Mouse (Mus musculus): ENCODE measurements around the gene Armc6. TPM values are rescaled to one million over a fixed set of nuclear protein-coding genes. Genes with fewer than 3 reads are reported as not detected.
A peak's percentile ranks its signal among the peaks of the same experiment; 100 is the strongest.
"Not testable (repeated sequence)": the region's sequence is repeated elsewhere in the genome, so short reads cannot be mapped to it uniquely, and the experiment has no call there.

Gene Armc6
- total and polyA plus RNA-seq, 2 experiments from 2014 or later, result 112 to 116 TPM

DNA sequence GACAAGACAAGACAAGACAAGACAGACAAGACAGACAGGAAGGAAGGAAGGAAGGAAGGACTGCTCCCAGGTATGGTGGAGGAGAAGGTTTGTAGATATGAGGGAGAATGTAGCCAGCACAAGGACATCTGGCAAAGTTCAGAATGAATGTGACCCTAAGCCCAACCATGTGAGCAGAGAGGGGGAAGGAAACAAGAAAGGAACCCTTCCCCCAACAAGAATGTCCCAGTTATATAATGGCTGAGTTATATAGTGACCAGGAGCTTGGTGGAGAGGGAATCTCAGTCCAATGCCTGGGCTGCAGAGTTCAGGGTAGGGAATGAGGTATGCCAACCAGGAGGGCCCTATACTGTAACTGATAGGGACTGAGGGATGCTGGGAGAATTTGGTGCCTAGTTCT is 16.8 kb downstream of the Armc6 start:
- H3K36me3 ChIP-seq (ENCODE audit: insufficient read depth, low read length), result peaks cover 16% of the 10 kb centered on the region
- DNase-seq (ENCODE audit: low spot score), result no peak
- H3K27me3 ChIP-seq (ENCODE audit: insufficient read depth, low read length), result no peaks in the 10 kb centered on the region
- ATAC-seq (ENCODE audit: low FRiP score), result no peak
- TF ChIP-seq CTCF (IDR thresholded peaks at IDR 0.05), result no peak
- H3K4me2 ChIP-seq (ENCODE audit: low read depth, low read length, poor library complexity, severe bottlenecking), result no peak overlapping the region
- H3K9ac ChIP-seq (replicated peaks; ENCODE audit: low read length, poor library complexity, severe bottlenecking), result no peak overlapping the region
- no peak overlapping the region for H3K4me3 ChIP-seq (ENCODE audit: low read depth, low read length)
- H3K9me3 ChIP-seq (ENCODE audit: low read length), result no peaks in the 10 kb centered on the region
- no peaks in the 10 kb centered on the region; the same call in 1 of the 2 replicates for H3K4me1 ChIP-seq (ENCODE audit: insufficient read depth, low read length)
- H3K27ac ChIP-seq (ENCODE audit: low read depth, low read length), result no peak overlapping the region

DNA sequence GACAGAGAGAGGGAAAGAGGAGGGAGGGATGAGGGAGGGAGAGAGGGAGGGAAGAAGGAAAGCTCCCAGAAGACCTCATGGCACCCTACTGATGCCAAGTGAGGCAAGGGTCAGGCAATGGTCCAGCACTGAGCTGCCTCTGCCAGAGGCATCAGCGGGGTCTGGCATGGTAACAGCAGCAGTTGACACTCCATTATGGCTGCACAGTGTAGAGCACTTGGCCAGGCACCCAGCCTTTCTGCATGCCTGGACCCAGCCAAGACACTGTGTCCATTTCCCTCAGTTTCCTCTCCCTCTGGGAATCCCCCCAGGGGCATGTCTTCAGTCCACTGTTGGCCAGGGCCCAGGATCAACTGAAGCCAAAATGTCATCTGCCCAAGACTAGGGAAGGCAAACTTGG is 17.7 kb downstream of the Armc6 start:
- TF ChIP-seq CTCF (IDR thresholded peaks at IDR 0.05), result no peak
- Histone ChIP-seq H3K4me1 (ENCODE audit: insufficient read depth, low read length) (no peaks in the 10 kb centered on the region; the same call in 1 of the 2 replicates), H3K4me3 (ENCODE audit: low read depth, low read length) (no peak overlapping the region), H3K9me3 (ENCODE audit: low read length) (no peaks in the 10 kb centered on the region), H3K27ac (ENCODE audit: low read depth, low read length) (no peak overlapping the region), H3K4me2 (ENCODE audit: low read depth, low read length, poor library complexity, severe bottlenecking) (no peak overlapping the region), H3K27me3 (ENCODE audit: insufficient read depth, low read length) (no peaks in the 10 kb centered on the region), H3K36me3 (ENCODE audit: insufficient read depth, low read length) (peaks cover 7% of the 10 kb centered on the region; the same call in 1 of the 2 replicates), H3K9ac (replicated peaks; ENCODE audit: low read length, poor library complexity, severe bottlenecking) (no peak overlapping the region)
- DNase-seq (ENCODE audit: low spot score), result peak; percentile 90
- ATAC-seq (ENCODE audit: low FRiP score), result no peak
- 40% methylated on average over 1 of the region's 1 CpGs for WGBS

DNA sequence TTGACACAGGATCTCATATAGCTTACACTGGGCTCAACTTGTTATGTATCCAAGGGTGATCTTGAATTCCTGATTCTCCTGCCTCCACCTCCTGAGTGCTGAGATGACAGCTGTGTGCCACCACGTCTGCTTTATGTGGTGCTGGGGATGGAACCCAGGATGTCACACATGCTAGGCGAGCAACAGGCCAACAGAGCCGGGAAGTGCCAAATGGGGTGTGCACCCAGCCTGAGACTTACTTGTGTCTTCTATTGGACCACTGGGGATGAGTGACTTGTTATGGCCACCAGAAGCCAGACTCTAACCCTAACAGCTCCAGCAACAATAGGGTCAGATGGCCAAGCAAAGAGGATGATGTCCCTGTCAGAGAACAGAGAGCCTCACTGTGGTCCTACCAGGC is 18.1 kb downstream of the Armc6 start:
- H3K4me3 ChIP-seq (ENCODE audit: low read depth, low read length); H3K9me3 ChIP-seq (ENCODE audit: low read length); H3K36me3 ChIP-seq (ENCODE audit: insufficient read depth, low read length); H3K9ac ChIP-seq (replicated peaks; ENCODE audit: low read length, poor library complexity, severe bottlenecking); DNase-seq (ENCODE audit: low spot score); ATAC-seq (ENCODE audit: low FRiP score); H3K27ac ChIP-seq (ENCODE audit: low read depth, low read length); H3K4me1 ChIP-seq (ENCODE audit: insufficient read depth, low read length); H3K27me3 ChIP-seq (ENCODE audit: insufficient read depth, low read length); H3K4me2 ChIP-seq (ENCODE audit: low read depth, low read length, poor library complexity, severe bottlenecking): not testable (repeated sequence)
- WGBS, result 63% methylated on average over 3 of the region's 3 CpGs

DNA sequence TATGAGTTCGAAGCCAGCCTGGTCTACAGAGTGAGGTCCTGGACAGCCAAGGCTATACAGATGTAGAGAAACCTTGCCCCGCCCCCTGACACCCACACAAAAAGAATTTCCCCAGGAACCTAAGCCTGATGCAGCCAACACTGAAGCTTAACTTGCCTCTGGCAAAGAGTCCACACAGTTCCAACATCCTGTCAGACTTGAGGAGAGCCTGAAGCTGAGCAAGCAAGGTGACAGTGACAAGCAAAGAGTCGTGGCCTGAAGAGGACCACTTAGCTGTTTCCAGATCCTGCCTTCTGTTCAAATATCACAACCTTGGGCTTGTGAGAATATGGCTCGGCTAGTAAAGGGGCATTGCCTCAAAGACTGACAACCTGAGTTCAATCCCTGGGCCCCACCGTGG is 19.2 kb downstream of the Armc6 start:
- no peak overlapping the region for H3K4me3 ChIP-seq (ENCODE audit: low read depth, low read length)
- H3K36me3 ChIP-seq (ENCODE audit: insufficient read depth, low read length), result 0 out of 2 replicates have a peak, but pooled peaks cover 2% of the 10 kb centered on the region
- no peaks in the 10 kb centered on the region for H3K27me3 ChIP-seq (ENCODE audit: insufficient read depth, low read length)
- no peak overlapping the region for H3K27ac ChIP-seq (ENCODE audit: low read depth, low read length)
- no peak for DNase-seq (ENCODE audit: low spot score)
- H3K9ac ChIP-seq (replicated peaks; ENCODE audit: low read length, poor library complexity, severe bottlenecking), result no peak overlapping the region
- WGBS, result 73% methylated on average over 5 of the region's 5 CpGs
- no peak overlapping the region for H3K4me2 ChIP-seq (ENCODE audit: low read depth, low read length, poor library complexity, severe bottlenecking)
- no peak for TF ChIP-seq CTCF (IDR thresholded peaks at IDR 0.05)
- H3K4me1 ChIP-seq (ENCODE audit: insufficient read depth, low read length), result no peaks in the 10 kb centered on the region; the same call in 1 of the 2 replicates
- no peaks in the 10 kb centered on the region for H3K9me3 ChIP-seq (ENCODE audit: low read length)
- no peak for ATAC-seq (ENCODE audit: low FRiP score)

DNA sequence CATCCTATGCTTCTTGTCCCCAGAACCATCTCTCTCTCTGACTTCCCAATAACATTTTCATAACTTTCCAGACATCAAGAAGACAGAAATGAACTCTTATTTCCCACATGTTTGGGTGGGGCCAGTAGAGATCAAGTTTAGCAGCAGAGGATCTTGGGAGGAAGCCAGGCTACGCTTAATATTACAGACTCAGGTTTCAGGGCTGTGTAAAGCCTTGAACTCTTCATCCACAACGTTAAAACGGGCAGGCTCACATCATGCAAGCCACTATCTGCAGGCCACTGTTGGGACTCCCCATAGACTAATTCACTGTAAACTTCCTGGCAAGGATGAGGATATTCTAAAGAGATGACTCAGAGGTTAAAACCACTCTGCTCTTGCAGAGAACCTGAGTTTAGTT is 19.9 kb downstream of the Armc6 start:
- no peak for ATAC-seq (ENCODE audit: low FRiP score)
- 75% methylated on average over 3 of the region's 3 CpGs for WGBS
- TF ChIP-seq CTCF (IDR thresholded peaks at IDR 0.05), result no peak

DNA sequence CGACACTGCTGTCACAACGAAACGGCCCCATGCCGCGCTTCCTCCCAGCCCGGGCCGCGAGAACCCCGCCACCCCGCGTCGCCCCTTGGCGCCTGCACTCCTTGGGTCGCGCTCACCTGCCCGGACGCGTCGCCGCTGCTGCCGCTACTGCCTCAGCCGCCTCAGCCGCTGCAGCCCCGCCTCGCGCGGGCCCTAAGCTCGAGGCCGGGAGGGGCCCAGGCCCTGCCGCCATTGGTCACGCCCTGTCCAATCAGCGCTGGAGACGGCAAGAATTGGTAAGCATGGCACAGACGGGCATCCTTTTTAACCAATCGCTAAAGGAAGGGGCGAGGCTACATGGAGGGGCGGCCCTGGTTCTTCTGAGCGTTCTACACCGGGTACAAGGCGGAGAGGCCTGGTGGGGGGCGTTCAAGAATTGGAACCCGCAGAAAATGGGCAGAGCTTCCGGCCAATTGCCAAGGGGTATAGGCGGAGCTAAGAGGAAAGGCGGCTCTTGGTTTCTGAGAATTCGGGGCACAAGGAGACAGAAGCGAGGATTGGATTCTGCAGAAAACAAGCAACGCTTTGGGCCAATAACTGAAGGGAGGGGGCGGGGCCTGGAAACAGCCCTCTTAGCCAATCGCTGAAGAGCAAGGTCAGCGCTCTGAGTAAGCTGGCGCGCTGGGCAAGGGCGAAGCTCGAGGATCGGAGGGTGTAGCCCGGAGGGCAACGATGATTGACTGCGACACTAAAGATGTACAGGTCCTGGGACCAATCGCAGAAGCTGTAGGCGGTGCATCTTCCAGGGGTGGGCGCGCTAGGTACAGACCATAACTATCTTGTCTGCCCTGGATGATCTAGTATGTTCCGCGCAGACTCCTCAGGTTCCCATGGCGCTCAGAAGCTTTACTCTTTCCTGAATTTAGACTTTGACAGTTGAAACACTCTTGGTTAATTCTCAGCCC is 21.9 kb downstream of the Armc6 start, which contains the start of gene Slc25a42:
Slc25a42 (minus strand) TSS at position 194 of the 944 bp plus-strand sequence.
- Histone ChIP-seq H3K9ac (replicated peaks; ENCODE audit: low read length, poor library complexity, severe bottlenecking) (peak within 1 kb of the TSS; percentile 63), H3K27ac (ENCODE audit: low read depth, low read length) (peak within 1 kb of the TSS; percentile 65), H3K4me2 (ENCODE audit: low read depth, low read length, poor library complexity, severe bottlenecking) (peak within 1 kb of the TSS; percentile 74), H3K4me1 (ENCODE audit: insufficient read depth, low read length) (no peaks in the 10 kb centered on the region), H3K27me3 (ENCODE audit: insufficient read depth, low read length) (no peaks in the 10 kb centered on the region), H3K4me3 (ENCODE audit: low read depth, low read length) (peak within 1 kb of the TSS; percentile 56), H3K36me3 (ENCODE audit: insufficient read depth, low read length) (no peaks in the 10 kb centered on the region), H3K9me3 (ENCODE audit: low read length) (no peaks in the 10 kb centered on the region)
- WGBS, result under 1% methylated on average over 60 of the region's 66 CpGs
- no peak; the same call in 1 of the 2 replicates for TF ChIP-seq CTCF (IDR thresholded peaks at IDR 0.05)
- DNase-seq (ENCODE audit: low spot score) (peak; percentile 100), ATAC-seq (ENCODE audit: low FRiP score) (peak; percentile 98)

More for the DNA sequence above, 19.9 kb downstream of the Armc6 start:
- H3K4me3 ChIP-seq (ENCODE audit: low read depth, low read length), result no peak overlapping the region
- no peak for DNase-seq (ENCODE audit: low spot score)
- H3K27ac ChIP-seq (ENCODE audit: low read depth, low read length), result no peak overlapping the region
- no peak overlapping the region for H3K4me2 ChIP-seq (ENCODE audit: low read depth, low read length, poor library complexity, severe bottlenecking)
- H3K36me3 ChIP-seq (ENCODE audit: insufficient read depth, low read length), result no peaks in the 10 kb centered on the region
- no peaks in the 10 kb centered on the region for H3K27me3 ChIP-seq (ENCODE audit: insufficient read depth, low read length)
- no peak overlapping the region for H3K9ac ChIP-seq (replicated peaks; ENCODE audit: low read length, poor library complexity, severe bottlenecking)
- H3K9me3 ChIP-seq (ENCODE audit: low read length), result no peaks in the 10 kb centered on the region
- H3K4me1 ChIP-seq (ENCODE audit: insufficient read depth, low read length), result no peaks in the 10 kb centered on the region; the same call in 1 of the 2 replicates
